Comparison of ENCODE assay signal across 9 mouse cellular contexts in the genomic region with DNA sequence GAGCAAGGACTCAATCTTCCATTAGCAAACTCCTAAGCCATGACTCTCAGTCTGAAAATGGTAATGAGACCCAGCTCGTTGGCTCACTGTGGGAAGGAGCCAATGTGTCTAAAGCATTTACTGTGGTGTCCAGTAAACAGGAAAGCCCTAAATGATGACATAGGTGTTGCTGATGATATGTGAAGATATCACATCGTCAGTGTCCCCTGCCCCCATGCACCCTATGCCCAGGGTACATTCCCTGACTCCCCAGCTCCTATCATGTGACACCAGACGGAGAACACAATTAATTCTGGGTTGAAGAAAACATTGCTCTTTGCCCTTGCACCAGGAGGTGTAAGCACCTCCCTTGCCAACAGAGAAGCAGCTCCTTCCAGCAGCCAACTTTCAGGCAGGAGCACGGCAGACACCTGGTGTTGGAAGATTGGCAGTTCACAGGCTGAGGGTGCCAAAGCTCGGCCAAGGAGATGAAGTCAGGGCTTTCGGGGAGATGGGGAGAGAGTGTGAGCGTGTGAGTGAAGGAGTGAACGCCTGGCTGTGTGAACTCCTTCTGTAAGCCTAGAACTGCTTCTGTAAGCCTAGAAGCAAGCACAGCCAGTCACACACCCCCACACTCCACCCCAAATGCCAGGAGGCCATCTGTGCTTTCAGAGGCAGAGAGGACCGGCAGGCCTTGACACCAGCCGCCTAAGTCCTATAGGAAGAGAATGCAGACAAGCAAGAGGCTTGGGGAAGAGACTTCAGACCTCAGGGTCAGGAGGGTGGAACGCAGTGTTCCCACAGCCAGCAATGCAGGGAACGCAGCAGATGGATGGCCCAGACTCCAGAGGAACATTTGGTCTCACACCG. TPM values are rescaled to one million over a fixed set of nuclear protein-coding genes. Genes with fewer than 3 reads are reported as not detected.
DNase-seq lines count a peak whose midpoint lies in the region; ATAC-seq lines count a peak whose summit lies in the region.
"Had no signal": no experiment of that assay in that cellular context is flagged by ENCODE, and none has a peak within 500 bp of the region (broad histone marks: within the 10 kb centered on the region; RNA-seq: fewer than 3 reads in every experiment).

No protein-coding gene starts in this region.

- DNase-seq in frontal cortex, postnatal 25 days (ENCODE audit: low spot score in 2 of 2), result no peak
- peak; percentile 8 for DNase-seq in ovary, adult 18-20 months (ENCODE audit: low spot score)
- DNase-seq in ovary, postnatal 10 days (ENCODE audit: low spot score), result no peak
- peak; percentile 69 to 77 for DNase-seq in kidney, postnatal 36 days
- DNase-seq in testis, postnatal 10 days (ENCODE audit: low spot score), result peak; percentile 64
- DNase-seq in urinary bladder, postnatal 25 days (ENCODE audit: low spot score), result no peak

- ATAC-seq in frontal cortex, adult (ENCODE audit: low TSS enrichment), result peak; percentile 50
- no peak for ATAC-seq in megakaryocyte progenitor cell, adult 5-6 weeks (replicated peaks; ENCODE audit: poor library complexity)
- ATAC-seq: intestine, embryonic 15.5 days had no signal

RNA-seq across cellular contexts. Expression of a gene that starts 13.9 kb away (rescaled TPM):
- total RNA-seq in megakaryocyte progenitor cell, adult 5-6 weeks (2015), result not detected in 2 replicates
- total RNA-seq in megakaryocyte progenitor cell, adult 5-6 weeks (2017), result not detected in 2 replicates

RNA-seq across cellular contexts. Expression of a gene that starts 40.6 kb away (rescaled TPM):
- not detected in 2 replicates for total RNA-seq in megakaryocyte progenitor cell, adult 5-6 weeks (2015)
- total RNA-seq in megakaryocyte progenitor cell, adult 5-6 weeks (2017), result not detected in 2 replicates

RNA-seq across cellular contexts. Expression of a gene that starts 56.9 kb away (rescaled TPM):
- total RNA-seq in megakaryocyte progenitor cell, adult 5-6 weeks (2015), result 3.1 and 6.1 TPM in 2 replicates
- 5.3 and 6.5 TPM in 2 replicates for total RNA-seq in megakaryocyte progenitor cell, adult 5-6 weeks (2017)

Comparison
In these comparisons a context has a peak if more than half of its experiments do, and no peak if none do; other contexts are left out.
1. DNase-seq: peak in ovary, adult 18-20 months (single experiment), kidney, postnatal 36 days (2 of 2) and testis, postnatal 10 days (single experiment); none in frontal cortex, postnatal 25 days (0 of 2), ovary, postnatal 10 days (single experiment) and urinary bladder, postnatal 25 days (single experiment).